In the genomic region with DNA sequence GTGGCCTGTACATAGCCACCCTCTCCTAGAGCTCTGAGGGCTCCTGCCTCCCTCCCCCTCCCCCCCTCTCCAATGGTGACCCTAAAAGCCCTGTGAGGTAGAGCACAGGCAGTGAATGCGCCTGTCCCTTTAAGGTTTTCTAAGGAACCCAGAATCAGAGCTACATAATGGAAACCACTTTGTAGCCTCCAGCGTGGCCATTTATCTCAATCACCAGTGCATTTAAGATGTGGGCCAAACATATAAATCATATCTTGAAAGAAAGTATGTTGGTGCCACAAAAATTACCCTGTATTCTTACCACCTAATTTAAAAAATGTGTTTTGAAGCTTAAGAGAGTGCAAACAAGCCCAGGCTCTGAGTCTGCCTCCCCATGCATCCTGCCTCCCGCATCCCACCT, we compare ENCODE assay signal across 14 mouse cellular contexts.
DNase-seq lines count a peak whose midpoint lies in the region; ATAC-seq and TF ChIP-seq lines count a peak whose summit lies in the region.
"Had no signal": no experiment of that assay in that cellular context is flagged by ENCODE, and none has a peak within 500 bp of the region (broad histone marks: within the 10 kb centered on the region; RNA-seq: fewer than 3 reads in every experiment).

No protein-coding gene starts in this region.

- peaks cover 58% of the 10 kb centered on the region for H3K4me1 ChIP-seq in forebrain, embryonic 10.5 days
- peaks cover 16% of the 10 kb centered on the region for H3K4me1 ChIP-seq in forebrain, embryonic 15.5 days
- H3K4me1 ChIP-seq in forebrain, postnatal 0 days (ENCODE audit: insufficient read depth): no peaks in the 10 kb centered on the region
- peaks cover 97% of the 10 kb centered on the region for H3K4me1 ChIP-seq in limb, embryonic 10.5 days
- 0 out of 2 replicates have a peak, but pooled peaks cover 5% of the 10 kb centered on the region for H3K4me1 ChIP-seq in midbrain, postnatal 0 days (ENCODE audit: insufficient read depth, low read length)

- H3K9me3 ChIP-seq in forebrain, embryonic 10.5 days: no peaks in the 10 kb centered on the region
- no peaks in the 10 kb centered on the region for H3K9me3 ChIP-seq in forebrain, embryonic 15.5 days
- no peaks in the 10 kb centered on the region for H3K9me3 ChIP-seq in forebrain, postnatal 0 days (ENCODE audit: low read length)
- no peaks in the 10 kb centered on the region for H3K9me3 ChIP-seq in limb, embryonic 10.5 days (replicated peaks)
- H3K9me3 ChIP-seq in midbrain, postnatal 0 days (ENCODE audit: low read length): no peaks in the 10 kb centered on the region
- H3K9me3 ChIP-seq: liver, embryonic 13.5 days had no signal

- H3K4me2 ChIP-seq in forebrain, embryonic 15.5 days (replicated peaks): no peak overlapping the region
- H3K4me2 ChIP-seq in forebrain, postnatal 0 days (ENCODE audit: low read depth): no peak overlapping the region
- no peak overlapping the region for H3K4me2 ChIP-seq in midbrain, postnatal 0 days (ENCODE audit: low read depth, low read length, poor library complexity, severe bottlenecking)
- H3K4me2 ChIP-seq: liver, embryonic 13.5 days had no signal

- no peaks in the 10 kb centered on the region for H3K36me3 ChIP-seq in forebrain, embryonic 10.5 days (replicated peaks)
- no peaks in the 10 kb centered on the region for H3K36me3 ChIP-seq in forebrain, embryonic 15.5 days
- H3K36me3 ChIP-seq in forebrain, postnatal 0 days (ENCODE audit: insufficient read depth): no peaks in the 10 kb centered on the region
- H3K36me3 ChIP-seq in limb, embryonic 10.5 days: no peaks in the 10 kb centered on the region
- H3K36me3 ChIP-seq in midbrain, postnatal 0 days (ENCODE audit: insufficient read depth, low read length): no peaks in the 10 kb centered on the region
- H3K36me3 ChIP-seq: liver, embryonic 13.5 days had no signal

- H3K9ac ChIP-seq in forebrain, embryonic 15.5 days (replicated peaks): no peak overlapping the region
- H3K9ac ChIP-seq in forebrain, postnatal 0 days: no peak overlapping the region
- no peak overlapping the region; the same call in 1 of the 2 replicates for H3K9ac ChIP-seq in midbrain, postnatal 0 days (replicated peaks; ENCODE audit: low read length, poor library complexity, severe bottlenecking)
- H3K9ac ChIP-seq: liver, embryonic 13.5 days had no signal

- TF ChIP-seq CTCF in forebrain, postnatal 0 days (IDR thresholded peaks at IDR 0.05; ENCODE audit: low read depth): no peak
- no peak for TF ChIP-seq CTCF in midbrain, postnatal 0 days (IDR thresholded peaks at IDR 0.05)

- H3K4me3 ChIP-seq in forebrain, embryonic 10.5 days: no peak overlapping the region
- H3K4me3 ChIP-seq in forebrain, embryonic 15.5 days: no peak overlapping the region
- H3K4me3 ChIP-seq in forebrain, postnatal 0 days (ENCODE audit: low read depth, low read length): no peak overlapping the region
- no peak overlapping the region for H3K4me3 ChIP-seq in limb, embryonic 10.5 days
- no peak overlapping the region for H3K4me3 ChIP-seq in midbrain, postnatal 0 days (ENCODE audit: low read depth, low read length)
- H3K4me3 ChIP-seq: heart, adult 2 months; liver, embryonic 13.5 days had no signal

- no peak for ATAC-seq in forebrain, embryonic 15.5 days (replicated peaks)
- ATAC-seq in forebrain, postnatal 0 days: 0 out of 2 replicates have a peak, but pooled peaks have one; percentile 26
- ATAC-seq in midbrain, postnatal 0 days (ENCODE audit: low FRiP score): no peak

- DNase-seq in forebrain, embryonic 10.5 days (ENCODE audit: extremely low spot score, low spot score): no peak
- DNase-seq in forebrain, postnatal 0 days: no peak
- no peak for DNase-seq in limb, embryonic 10.5 days (ENCODE audit: low spot score)
- peak; percentile 53 for DNase-seq in midbrain, postnatal 0 days (ENCODE audit: low spot score)
- DNase-seq in B cell, adult 2 months: no peak
- DNase-seq in MN1 (ENCODE audit: low spot score): no peak
- no peak for DNase-seq in right cerebral cortex, postnatal 10 days (ENCODE audit: low spot score in 2 of 2)
- DNase-seq: adrenal gland, postnatal 25 days; cerebellum, postnatal 14 days; heart, adult 2 months; heart, postnatal 4 days; kidney, adult 9 months; liver, embryonic 13.5 days had no signal

- H3K27me3 ChIP-seq in forebrain, embryonic 10.5 days (ENCODE audit: poor library complexity, severe bottlenecking): peaks cover 26% of the 10 kb centered on the region
- no peaks in the 10 kb centered on the region for H3K27me3 ChIP-seq in forebrain, embryonic 15.5 days
- H3K27me3 ChIP-seq in forebrain, postnatal 0 days (ENCODE audit: insufficient read depth, low read length): no peaks in the 10 kb centered on the region
- H3K27me3 ChIP-seq in limb, embryonic 10.5 days (ENCODE audit: low read depth, poor library complexity, severe bottlenecking): no peaks in the 10 kb centered on the region
- H3K27me3 ChIP-seq in midbrain, postnatal 0 days (ENCODE audit: insufficient read depth, low read length): no peaks in the 10 kb centered on the region
- H3K27me3 ChIP-seq: liver, embryonic 13.5 days had no signal

- H3K27ac ChIP-seq in forebrain, embryonic 10.5 days: peak overlapping the region; percentile 57
- no peak overlapping the region for H3K27ac ChIP-seq in forebrain, embryonic 15.5 days (replicated peaks)
- no peak overlapping the region for H3K27ac ChIP-seq in forebrain, postnatal 0 days (ENCODE audit: low read depth, low read length)
- H3K27ac ChIP-seq in limb, embryonic 10.5 days: peak overlapping the region; percentile 77
- no peak overlapping the region for H3K27ac ChIP-seq in midbrain, postnatal 0 days (ENCODE audit: low read depth, low read length)
- H3K27ac ChIP-seq: heart, adult 2 months; liver, embryonic 13.5 days had no signal

- WGBS in forebrain, embryonic 10.5 days: 28% methylated on average over 3 of the region's 3 CpGs
- 24% methylated on average over 3 of the region's 3 CpGs for WGBS in forebrain, embryonic 15.5 days
- 30% methylated on average over 3 of the region's 3 CpGs for WGBS in forebrain, postnatal 0 days
- WGBS in limb, embryonic 10.5 days: 20% methylated on average over 3 of the region's 3 CpGs
- 39% methylated on average over 3 of the region's 3 CpGs for WGBS in midbrain, postnatal 0 days

Comparison
In these comparisons a context has a peak if more than half of its experiments do, and no peak if none do; other contexts are left out.
1. H3K27ac ChIP-seq: peak in forebrain, embryonic 10.5 days (single experiment) and limb, embryonic 10.5 days (single experiment); none in forebrain, embryonic 15.5 days (single experiment), forebrain, postnatal 0 days (single experiment) and midbrain, postnatal 0 days (single experiment).